ENCODE assay signal across 11 mouse cellular contexts in the genomic region with DNA sequence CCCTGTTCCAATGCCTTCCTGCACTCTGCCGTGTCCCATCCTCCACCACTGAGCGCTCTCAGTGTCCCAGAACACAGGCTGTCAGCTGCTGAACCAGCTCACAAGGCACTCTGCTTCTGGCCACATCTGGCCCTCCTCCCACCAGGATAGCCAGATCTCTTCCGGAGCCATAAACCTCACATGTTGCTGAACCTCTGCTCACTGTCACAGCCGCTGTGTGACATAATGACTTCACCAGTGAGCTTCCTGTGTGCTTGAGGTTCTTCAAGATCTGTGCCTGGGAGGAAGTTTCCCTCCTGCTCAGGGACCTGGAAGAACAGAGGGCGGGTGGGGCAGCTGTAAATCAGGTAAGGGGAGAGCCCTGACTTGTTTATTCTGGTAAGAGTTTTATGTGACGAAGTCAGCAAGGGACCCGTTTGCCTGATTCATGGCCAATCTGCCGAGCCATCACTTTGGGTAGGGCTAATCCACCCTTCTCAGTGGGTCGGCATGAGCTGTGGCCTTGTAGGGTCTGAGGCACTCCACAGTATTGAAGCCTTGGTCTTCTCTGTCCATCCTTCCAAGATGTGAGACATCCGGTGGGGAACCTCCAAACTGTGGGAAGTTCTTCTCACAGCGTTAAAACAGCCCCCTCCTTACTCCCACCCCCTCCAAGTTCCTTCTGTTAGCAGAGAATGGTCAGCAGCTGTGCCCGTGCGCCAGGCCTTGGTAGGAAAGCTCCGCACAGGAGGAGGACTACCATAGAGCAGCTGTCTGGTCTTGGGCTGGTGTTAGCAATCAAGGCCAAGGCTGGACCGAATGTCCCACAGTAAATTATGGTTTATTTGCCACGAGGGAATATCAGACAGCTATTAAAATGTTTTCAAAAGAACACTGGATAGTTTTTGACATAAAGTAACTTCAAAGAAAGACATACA. TPM values are rescaled to one million over a fixed set of nuclear protein-coding genes. Genes with fewer than 3 reads are reported as not detected.
DNase-seq lines count a peak whose midpoint lies in the region; ATAC-seq and TF ChIP-seq lines count a peak whose summit lies in the region.
"Had no signal": no experiment of that assay in that cellular context is flagged by ENCODE, and none has a peak within 500 bp of the region (broad histone marks: within the 10 kb centered on the region; RNA-seq: fewer than 3 reads in every experiment).

No protein-coding gene starts in this region.

- no peak overlapping the region for H3K27ac ChIP-seq in gastrocnemius, adult 2 months
- 0 out of 2 replicates have a peak overlapping the region, but pooled peaks have one; percentile 30 for H3K27ac ChIP-seq in intestine, embryonic 14.5 days (ENCODE audit: low read depth)
- H3K27ac ChIP-seq in limb, embryonic 13.5 days, result no peak overlapping the region
- H3K27ac ChIP-seq: liver, embryonic 14.5 days had no signal

- WGBS in intestine, embryonic 14.5 days, result 28% methylated on average over 16 of the region's 16 CpGs
- 21% methylated on average over 16 of the region's 16 CpGs for WGBS in limb, embryonic 13.5 days

- intact Hi-C loops in gastrocnemius, adult 2 months (cut with DNase I), result no loop called here
- intact Hi-C loops in left cerebral cortex, postnatal 4 days (cut with DNase I), result no loop called here

- H3K4me2 ChIP-seq in intestine, embryonic 14.5 days (ENCODE audit: low read length), result no peak overlapping the region
- H3K4me2 ChIP-seq in limb, embryonic 13.5 days (replicated peaks), result no peak overlapping the region

- H3K27me3 ChIP-seq in intestine, embryonic 14.5 days (replicated peaks; ENCODE audit: control insufficient read depth, insufficient read depth, low read length), result no peaks in the 10 kb centered on the region
- H3K27me3 ChIP-seq in limb, embryonic 13.5 days, result peaks cover 11% of the 10 kb centered on the region

- no peaks in the 10 kb centered on the region for H3K9me3 ChIP-seq in intestine, embryonic 14.5 days (ENCODE audit: control insufficient read depth, low read length)
- H3K9me3 ChIP-seq in limb, embryonic 13.5 days, result no peaks in the 10 kb centered on the region

- no peak for ATAC-seq in intestine, embryonic 14.5 days (replicated peaks; ENCODE audit: low FRiP score, low TSS enrichment, low read depth)
- peak; percentile 65 for ATAC-seq in limb, embryonic 13.5 days (ENCODE audit: low FRiP score, low read depth)
- ATAC-seq: forebrain, embryonic 14.5 days had no signal

- H3K4me1 ChIP-seq in intestine, embryonic 14.5 days (replicated peaks; ENCODE audit: control insufficient read depth, insufficient read depth, low read length), result peaks cover 35% of the 10 kb centered on the region
- H3K4me1 ChIP-seq in limb, embryonic 13.5 days, result peaks cover 44% of the 10 kb centered on the region

- H3K9ac ChIP-seq in intestine, embryonic 14.5 days (ENCODE audit: low read length), result no peak overlapping the region
- H3K9ac ChIP-seq in limb, embryonic 13.5 days, result no peak overlapping the region
- H3K9ac ChIP-seq: liver, embryonic 14.5 days had no signal

- DNase-seq in gastrocnemius, adult 2 months, result peak; percentile 31
- DNase-seq in gastrocnemius, adult 18-20 months (ENCODE audit: low spot score), result no peak
- DNase-seq in embryo, embryonic 10.5 days (ENCODE audit: low spot score), result peak; percentile 45
- no peak for DNase-seq in intestine, embryonic 14.5 days (ENCODE audit: low spot score)
- DNase-seq in c-Kit-positive CD71-positive TER-119-positive erythroid progenitor cells, embryonic 14.5 days (ENCODE audit: low spot score), result no peak
- DNase-seq in left cerebral cortex, postnatal 4 days, result no peak
- no peak for DNase-seq in left cerebral cortex, adult 18-20 months (ENCODE audit: low spot score in 2 of 2)
- DNase-seq: cerebellum, adult 11-12 months had no signal

- H3K4me3 ChIP-seq in gastrocnemius, adult 2 months, result no peak overlapping the region
- no peak overlapping the region for H3K4me3 ChIP-seq in intestine, embryonic 14.5 days (ENCODE audit: low read depth, low read length)
- no peak overlapping the region for H3K4me3 ChIP-seq in limb, embryonic 13.5 days

- no peak for TF ChIP-seq CTCF in gastrocnemius, adult 2 months (IDR thresholded peaks at IDR 0.05)

- H3K36me3 ChIP-seq in intestine, embryonic 14.5 days (ENCODE audit: control insufficient read depth, insufficient read depth, low read length), result no peaks in the 10 kb centered on the region
- no peaks in the 10 kb centered on the region for H3K36me3 ChIP-seq in limb, embryonic 13.5 days

RNA-seq across cellular contexts. Expression of gene Pyroxd2, which starts 27.3 kb away (rescaled TPM):
- total RNA-seq in gastrocnemius, adult 2 months (2021), result 1 to 10 TPM in 1 of 2 experiments, under 1 TPM in 1; 0.48 to 1.4 TPM
- total RNA-seq in gastrocnemius, adult 18-20 months (2021), result under 1 TPM; 0.53 to 0.97 TPM
- polyA plus RNA-seq in intestine, embryonic 14.5 days (2014; fragmentation: Nextera tagmentation; extraction: Ambion mirVana), result 3.5 and 3.6 TPM in 2 replicates
- 2.1 and 2.6 TPM in 2 replicates for polyA plus RNA-seq in limb, embryonic 13.5 days (2015; fragmentation: Nextera tagmentation; extraction: Ambion mirVana)
- total RNA-seq in left cerebral cortex, postnatal 4 days (2021), result 1 to 10 TPM; 1.8 to 2.1 TPM
- 1 to 10 TPM; 2.9 to 3.0 TPM for total RNA-seq in left cerebral cortex, adult 18-20 months (2021)

RNA-seq across cellular contexts. Expression of gene Hps1, which starts 54.5 kb away (rescaled TPM):
- total RNA-seq in gastrocnemius, adult 2 months (2021), result under 1 TPM; 0.50 to 0.59 TPM
- total RNA-seq in gastrocnemius, adult 18-20 months (2021), result under 1 TPM; 0.73 to 0.97 TPM
- polyA plus RNA-seq in intestine, embryonic 14.5 days (2014; fragmentation: Nextera tagmentation; extraction: Ambion mirVana), result 12.5 and 14.0 TPM in 2 replicates
- polyA plus RNA-seq in limb, embryonic 13.5 days (2015; fragmentation: Nextera tagmentation; extraction: Ambion mirVana), result 13.5 and 15.2 TPM in 2 replicates
- 10 to 100 TPM; 14.0 to 15.9 TPM for total RNA-seq in left cerebral cortex, postnatal 4 days (2021)
- 1 to 10 TPM; 8.3 to 8.6 TPM for total RNA-seq in left cerebral cortex, adult 18-20 months (2021)

Comparison
In these comparisons a context has a peak if more than half of its experiments do, and no peak if none do; other contexts are left out.
1. DNase-seq: peak in gastrocnemius, adult 2 months (single experiment) and embryo, embryonic 10.5 days (single experiment); none in gastrocnemius, adult 18-20 months (single experiment), intestine, embryonic 14.5 days (single experiment), c-Kit-positive CD71-positive TER-119-positive erythroid progenitor cells, embryonic 14.5 days (single experiment), left cerebral cortex, postnatal 4 days (single experiment) and left cerebral cortex, adult 18-20 months (0 of 2).
2. RNA of gene Hps1, which starts 54.5 kb away (total RNA-seq): 14.0 to 15.9 TPM in left cerebral cortex, postnatal 4 days and 8.3 to 8.6 TPM in left cerebral cortex, adult 18-20 months; 0.73 to 0.97 TPM in gastrocnemius, adult 18-20 months and 0.50 to 0.59 TPM in gastrocnemius, adult 2 months; every median in the first group is over 4 times any median in the second.